Mouse (Mus musculus) gastrocnemius, postnatal 4 days (tissue): Measurements from ENCODE around the gene Pon3. TPM values are rescaled to one million over a fixed set of nuclear protein-coding genes. Genes with fewer than 3 reads are reported as not detected.

Source experiments
- DNase-seq, 2 experiments: peaks; one replicate each; pipeline ENCODE4 v3.0.0; 2021 to 2022; ENCODE audit warnings: low spot score in 2 of 2, mixed read lengths in 2 of 2
- total RNA-seq, 2 experiments: library from RNA; stranded (reverse); gene quantifications; 2 replicates each; pipeline ENCODE4 v1.2.3; 2021

Gene Pon3
- total RNA-seq, 2 experiments from 2014 or later, result 8.0 to 10.0 TPM

DNA sequence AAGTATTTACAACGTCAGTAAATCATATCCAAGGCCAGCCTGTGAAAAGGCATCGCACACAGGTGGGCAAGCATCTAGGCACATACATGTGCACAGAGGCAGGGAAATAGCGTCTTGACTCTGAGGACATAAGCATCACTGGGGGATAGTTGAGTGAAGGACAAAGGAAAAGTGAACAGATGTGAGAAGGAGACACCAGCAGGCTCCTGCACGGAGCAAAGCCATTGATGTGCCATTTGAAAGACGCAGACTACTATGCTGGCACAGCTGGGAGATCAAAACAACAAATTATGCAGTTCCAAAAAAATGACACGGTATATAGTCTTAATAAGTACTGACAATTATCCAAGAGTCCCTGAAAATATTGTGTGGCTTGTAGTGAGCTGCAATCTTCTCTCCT lies 68.5 kb downstream of the Pon3 start:
- no peak for DNase-seq

DNA sequence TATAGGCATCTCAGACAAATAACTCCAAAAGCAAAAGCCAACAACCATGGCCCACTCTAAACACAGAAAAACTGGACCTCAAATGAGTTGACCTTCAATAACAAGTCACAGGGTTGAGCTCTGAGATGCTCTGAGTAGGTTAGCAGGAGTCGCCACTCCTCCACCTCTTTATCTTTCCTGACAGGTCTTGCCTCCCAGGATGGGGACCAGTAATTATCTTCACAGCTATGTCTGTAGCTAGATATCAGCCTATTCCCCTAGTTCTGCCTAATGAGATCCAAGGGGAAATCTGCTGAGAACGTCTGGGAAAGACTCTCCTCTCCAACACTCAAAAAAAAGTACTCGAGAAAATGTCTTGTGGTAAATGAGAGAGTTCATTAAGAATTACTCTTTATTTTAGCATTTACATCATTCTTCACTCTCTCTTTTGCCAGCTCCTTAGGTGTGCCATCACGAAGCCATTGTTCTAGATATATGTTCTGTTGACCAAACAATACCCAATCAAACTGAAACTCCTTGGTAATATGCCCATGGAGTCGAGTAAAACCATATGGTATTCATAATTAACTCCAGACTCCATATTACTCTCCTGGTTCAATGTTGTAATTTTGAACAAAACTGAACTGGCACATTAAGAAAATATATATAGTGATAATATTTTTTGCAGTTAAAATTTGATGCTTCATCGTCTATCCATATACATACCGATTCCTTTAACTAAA lies 69.7 kb downstream of the Pon3 start:
- no peak for DNase-seq

DNA sequence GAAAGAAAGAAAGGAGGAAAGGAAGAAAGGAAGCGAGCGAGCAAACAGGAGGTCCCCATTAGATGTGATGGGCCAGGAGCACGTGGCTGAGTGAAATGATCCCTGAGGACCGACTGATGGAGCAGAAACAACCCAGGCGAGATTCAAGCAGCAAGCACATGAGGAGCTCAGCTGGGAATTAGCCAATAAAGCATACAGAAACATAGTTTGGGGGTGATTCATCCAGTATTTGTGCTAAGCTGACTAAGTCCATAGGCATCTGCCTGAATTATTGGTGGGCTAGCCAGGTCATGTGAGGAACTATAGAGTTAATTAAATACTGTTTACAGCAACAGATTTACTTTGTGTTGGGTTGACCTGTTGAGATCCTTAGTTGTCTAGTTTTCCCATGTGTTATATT lies 75.4 kb downstream of the Pon3 start:
- no peak for DNase-seq

DNA sequence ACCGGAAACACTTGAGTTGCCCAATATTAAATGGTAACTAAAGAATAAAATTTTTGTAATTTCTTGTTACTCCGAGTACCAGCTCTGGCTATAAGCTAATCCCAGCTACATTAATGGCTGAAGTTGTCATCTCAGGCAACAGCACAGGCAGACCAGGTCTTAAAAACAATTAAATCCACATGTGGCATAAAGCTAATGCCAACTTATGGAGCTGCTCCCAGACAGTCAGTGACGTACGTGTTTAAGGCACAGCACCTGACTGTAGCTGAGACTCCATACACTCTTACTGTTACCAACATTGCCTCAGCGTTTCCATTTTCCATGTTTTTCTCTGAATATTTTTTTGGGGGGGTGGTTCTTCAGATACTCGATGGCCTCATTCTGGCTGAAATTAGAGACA lies 76.9 kb downstream of the Pon3 start:
- no peak for DNase-seq

DNA sequence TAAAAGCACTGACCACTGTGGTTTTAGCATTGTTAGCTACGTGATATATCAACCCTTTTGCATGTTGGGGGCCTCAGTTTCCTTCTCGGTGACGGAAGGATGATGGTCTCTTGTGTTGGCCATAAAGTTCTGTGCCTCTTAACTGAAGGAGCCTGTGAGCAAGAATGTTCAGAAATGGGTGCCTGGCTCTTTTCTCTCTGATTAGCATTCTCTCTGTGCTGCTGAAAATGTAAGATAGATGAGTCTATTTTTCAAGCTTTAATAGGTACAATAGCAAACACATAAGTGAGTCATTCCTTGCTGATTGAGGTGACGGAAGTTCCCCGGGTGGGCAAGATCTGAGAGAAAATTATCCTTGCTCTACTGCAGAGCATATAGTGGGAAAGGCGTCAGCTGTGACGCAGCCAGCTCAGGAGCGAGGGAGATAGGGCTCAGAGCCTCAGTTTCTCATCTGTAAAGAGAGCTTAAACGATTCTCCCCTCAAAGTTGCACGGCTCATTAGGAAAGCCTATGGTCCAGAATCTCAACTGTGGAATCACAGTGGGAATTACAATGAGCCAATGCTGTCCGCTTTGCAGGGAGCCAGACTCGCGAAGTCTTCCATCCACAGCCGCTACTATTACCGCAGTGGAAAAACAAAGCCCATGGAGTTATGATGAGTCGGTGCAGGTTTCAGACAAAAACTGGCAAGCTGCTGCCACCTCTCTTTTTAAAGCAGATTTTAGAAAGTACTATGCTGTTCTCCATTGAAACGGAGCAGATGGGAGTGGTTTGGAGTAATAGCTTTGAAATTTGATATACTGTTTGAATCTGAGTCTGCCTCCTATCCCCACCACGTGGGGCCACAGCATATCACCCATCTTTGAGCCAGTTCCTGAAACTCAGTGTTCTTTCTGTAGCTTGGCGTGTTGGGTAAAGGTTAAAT lies 77.9 kb downstream of the Pon3 start:
- no peak for DNase-seq

DNA sequence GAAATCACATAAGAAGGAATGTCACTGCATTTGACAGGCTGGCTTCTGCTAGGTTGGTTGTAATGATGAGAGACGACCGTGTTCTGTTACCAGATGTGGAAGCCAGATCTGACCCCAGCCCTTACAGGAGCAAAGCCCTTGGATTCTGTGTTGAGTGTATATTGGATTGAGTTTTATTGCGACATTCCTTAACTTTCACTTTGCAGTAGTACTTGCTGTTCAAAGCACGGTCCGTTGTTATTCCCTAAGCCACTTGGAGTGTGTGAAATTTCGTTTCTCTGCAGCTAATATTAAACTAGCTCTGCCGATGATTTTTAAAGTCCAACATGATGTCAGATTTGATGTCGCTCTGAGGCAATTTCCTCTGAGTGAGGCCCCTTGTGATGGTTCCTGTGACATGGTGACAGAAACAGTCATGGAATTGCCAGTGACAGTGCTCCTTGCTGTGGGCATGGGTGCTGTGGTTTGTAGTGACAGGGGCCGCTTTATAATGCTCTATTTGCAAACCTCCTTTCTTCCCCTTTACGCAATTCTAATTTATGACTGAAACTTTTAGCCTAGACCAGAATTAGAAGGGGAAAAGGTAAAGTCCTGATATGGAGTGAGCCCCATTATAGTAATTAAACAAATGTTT lies 81.8 kb downstream of the Pon3 start:
- no peak for DNase-seq

DNA sequence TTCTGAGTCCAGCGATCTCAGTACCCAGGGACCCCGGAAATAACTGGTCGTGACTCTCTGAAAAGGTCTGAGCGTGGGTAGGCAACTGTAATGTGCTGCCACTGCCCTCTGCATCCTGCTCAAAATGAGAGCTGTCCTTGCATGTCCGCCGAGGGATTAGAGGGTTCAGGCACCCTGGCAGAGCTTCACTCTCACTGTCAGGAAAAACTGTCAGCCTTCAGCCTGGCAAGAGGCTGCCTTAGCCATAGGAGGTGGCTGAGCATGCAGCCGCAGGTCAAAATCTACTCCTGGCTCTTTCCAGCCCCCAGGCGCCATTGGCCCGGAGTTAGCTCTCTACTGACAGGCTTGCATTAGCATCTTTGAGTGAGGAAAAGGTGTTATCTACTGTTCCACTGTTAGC lies 83.5 kb downstream of the Pon3 start:
- DNase-seq, result no peak

DNA sequence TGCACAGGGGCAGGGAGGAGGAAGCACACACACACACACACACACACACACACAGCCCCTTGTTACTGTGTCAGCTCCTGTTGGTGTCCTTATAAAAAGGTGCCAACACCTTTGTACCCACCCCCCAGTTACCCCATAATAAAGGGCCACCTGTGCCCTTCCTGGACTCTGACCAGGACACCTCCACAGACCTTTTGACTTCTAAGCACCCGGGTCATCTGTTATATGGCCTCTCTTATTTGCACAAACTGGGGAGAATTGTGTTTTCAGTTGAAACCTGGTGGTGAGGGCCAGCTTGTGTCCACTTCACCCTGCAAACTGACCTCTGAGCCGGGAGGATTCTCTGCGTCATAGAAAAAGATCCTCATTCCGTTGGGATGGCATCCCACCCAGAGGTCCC lies 84.7 kb downstream of the Pon3 start:
- DNase-seq, result no peak

Other genes starting within 250 kb of the Pon3 start
- gene Pon1, start 62.3 kb downstream of the Pon3 start, total RNA-seq, result under 1 TPM; 0.32 to 0.93 TPM
- gene Pon2, start 42.2 kb upstream of the Pon3 start, total RNA-seq, result 10 to 100 TPM; 15.9 to 16.4 TPM
- gene Asb4, start 127.1 kb upstream of the Pon3 start, total RNA-seq, result 10 to 100 TPM; 17.1 to 19.7 TPM
- gene Pdk4, start 240.0 kb upstream of the Pon3 start, total RNA-seq, result 100 to 1,000 TPM; 113 to 156 TPM